Mouse (Mus musculus) bone marrow macrophage, adult 2 months (primary cell): ENCODE measurements at regions not wholly inside any gene's neighbourhood (a gene's known extent, or its start where the extent isn't known, plus 50 kb on each side); places are given as distances from the start of the nearest gene placed in this dataset.

Experiments used
- H3K27ac ChIP-seq: 2 replicates; pipeline ENCODE4 v1.5.1; 2012; ENCODE audit warnings: low read depth, low read length; ENCODE audit not compliant: insufficient read depth
- H3K4me1 ChIP-seq: 2 replicates; pipeline ENCODE4 v1.6.1; 2012; ENCODE audit warnings: low read length; ENCODE audit not compliant: control insufficient read depth, insufficient read depth
- H3K4me3 ChIP-seq: 2 replicates; pipeline ENCODE4 v1.5.1; 2012; ENCODE audit warnings: mild to moderate bottlenecking, low read length, moderate library complexity; ENCODE audit not compliant: insufficient read depth
- CTCF ChIP-seq: IDR thresholded peaks from 2 replicates; pipeline ENCODE4 v1.5.1; 2012; ENCODE audit warnings: low read depth, mild to moderate bottlenecking, low read length, moderate library complexity
- POLR2A ChIP-seq: IDR thresholded peaks from 2 replicates; pipeline ENCODE4 v1.6.1; 2012; ENCODE audit warnings: mild to moderate bottlenecking, low read depth, low read length, borderline replicate concordance

GRCm38 (mm10) chr9:94021293-94021903 lies 516.5 kb downstream of the 1190002N15Rik start:
- TF ChIP-seq CTCF (no peak), POLR2A (no peak)
- no peaks in the 10 kb centered on the region for H3K4me1 ChIP-seq
- no peak overlapping the region for H3K4me3 ChIP-seq
- H3K27ac ChIP-seq: no peak overlapping the region

- H3K27ac ChIP-seq: no peak overlapping the region
- no peaks in the 10 kb centered on the region for H3K4me1 ChIP-seq
- H3K4me3 ChIP-seq: no peak overlapping the region
- TF ChIP-seq POLR2A: no peak
- TF ChIP-seq CTCF: no peak
These were observed 521.0 kb downstream of the 1190002N15Rik start for GRCm38 (mm10) chr9:94016747-94017487.

GRCm38 (mm10) chr9:93992216-93992615 lies 545.7 kb downstream of the 1190002N15Rik start:
- TF ChIP-seq POLR2A: no peak
- no peak for TF ChIP-seq CTCF
- Histone ChIP-seq H3K4me1 (no peaks in the 10 kb centered on the region), H3K27ac (no peak overlapping the region), H3K4me3 (no peak overlapping the region)

- Histone ChIP-seq H3K27ac (no peak overlapping the region), H3K4me3 (no peak overlapping the region), H3K4me1 (no peaks in the 10 kb centered on the region)
- no peak for TF ChIP-seq CTCF
- no peak for TF ChIP-seq POLR2A
These were observed 546.7 kb downstream of the 1190002N15Rik start for GRCm38 (mm10) chr9:93991141-93991540.

- Histone ChIP-seq H3K4me3 (no peak overlapping the region), H3K27ac (no peak overlapping the region), H3K4me1 (no peaks in the 10 kb centered on the region)
- TF ChIP-seq CTCF (no peak), POLR2A (no peak)
These were observed 556.7 kb downstream of the 1190002N15Rik start for GRCm38 (mm10) chr9:93981136-93981535.

- no peak overlapping the region for H3K27ac ChIP-seq
- no peaks in the 10 kb centered on the region for H3K4me1 ChIP-seq
- H3K4me3 ChIP-seq: no peak overlapping the region
- TF ChIP-seq POLR2A (no peak), CTCF (no peak)
These were observed 568.1 kb downstream of the 1190002N15Rik start for GRCm38 (mm10) chr9:93969691-93970284.

- no peak overlapping the region for H3K4me3 ChIP-seq
- H3K4me1 ChIP-seq: no peaks in the 10 kb centered on the region
- H3K27ac ChIP-seq: no peak overlapping the region
- TF ChIP-seq POLR2A (no peak), CTCF (no peak)
These were observed 568.8 kb downstream of the 1190002N15Rik start for GRCm38 (mm10) chr9:93969118-93969517.

GRCm38 (mm10) chr9:93955235-93956040 lies 582.4 kb downstream of the 1190002N15Rik start:
- Histone ChIP-seq H3K4me1 (no peaks in the 10 kb centered on the region), H3K4me3 (no peak overlapping the region), H3K27ac (no peak overlapping the region)
- TF ChIP-seq POLR2A: no peak

GRCm38 (mm10) chr9:93948671-93949070 lies 589.2 kb downstream of the 1190002N15Rik start:
- Histone ChIP-seq H3K4me3 (no peak overlapping the region), H3K4me1 (no peaks in the 10 kb centered on the region), H3K27ac (no peak overlapping the region)
- no peak for TF ChIP-seq CTCF
- no peak for TF ChIP-seq POLR2A

GRCm38 (mm10) chr9:93947053-93947452 lies 590.8 kb downstream of the 1190002N15Rik start:
- Histone ChIP-seq H3K27ac (no peak overlapping the region), H3K4me3 (no peak overlapping the region), H3K4me1 (no peaks in the 10 kb centered on the region)
- no peak for TF ChIP-seq POLR2A
- TF ChIP-seq CTCF: no peak
